Mouse (Mus musculus) ovary, postnatal 36 days (tissue): ENCODE measurements around the gene Mks1.
"Not testable (repeated sequence)": the region's sequence is repeated elsewhere in the genome, so short reads cannot be mapped to it uniquely, and the experiment has no call there.

Experiments
- DNase-seq: peaks from one replicate; pipeline ENCODE4 v3.0.0; 2022; ENCODE audit warnings: low spot score, mixed read lengths

Gene Mks1

DNA sequence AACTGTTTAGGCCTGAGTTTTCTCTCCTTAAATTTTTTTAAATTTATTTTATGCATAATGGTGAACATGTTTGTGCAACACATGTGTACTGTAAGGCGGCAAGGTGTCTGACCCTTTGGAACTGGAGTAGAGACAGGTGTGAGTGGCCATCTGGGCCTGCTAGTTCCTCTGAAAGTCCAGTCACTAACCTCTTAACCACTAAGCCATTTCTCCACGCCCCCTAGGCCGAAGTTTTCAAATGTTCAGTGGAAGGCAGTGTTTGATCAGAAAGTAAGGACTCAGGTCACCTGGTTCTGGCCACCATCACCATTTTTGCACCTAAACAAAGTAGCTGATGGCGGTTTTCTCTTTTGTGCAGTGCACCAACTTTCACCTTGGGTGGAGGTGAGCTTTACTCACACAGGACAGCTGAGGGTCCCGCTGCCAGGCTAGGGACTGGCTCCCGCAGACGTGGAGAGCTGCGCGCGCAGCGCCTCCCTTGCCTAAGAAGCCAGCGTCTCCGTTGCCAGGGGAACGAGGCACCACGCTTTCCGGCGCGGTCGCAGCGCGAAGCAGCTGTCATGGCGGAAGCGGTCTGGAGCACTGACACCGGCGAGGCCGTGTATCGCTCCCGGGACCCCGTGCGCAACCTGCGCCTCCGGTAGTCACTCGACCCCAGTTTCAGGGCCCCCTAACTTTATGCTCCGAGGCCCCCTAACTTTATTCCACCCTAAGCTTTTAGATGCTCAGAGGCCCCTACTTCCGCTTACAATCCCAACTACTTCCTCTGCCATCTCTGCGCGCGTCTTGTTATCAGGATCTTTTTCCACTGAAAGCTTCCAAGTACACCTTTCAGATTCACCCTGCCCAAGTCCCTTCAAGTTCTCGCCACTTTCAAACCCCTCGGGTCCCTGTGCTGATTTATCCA, at the start of gene Mks1:
Gene Mks1 (plus strand): TSS at position 526 of the 907 bp plus-strand sequence.
- DNase-seq, result peak; percentile 88

DNA sequence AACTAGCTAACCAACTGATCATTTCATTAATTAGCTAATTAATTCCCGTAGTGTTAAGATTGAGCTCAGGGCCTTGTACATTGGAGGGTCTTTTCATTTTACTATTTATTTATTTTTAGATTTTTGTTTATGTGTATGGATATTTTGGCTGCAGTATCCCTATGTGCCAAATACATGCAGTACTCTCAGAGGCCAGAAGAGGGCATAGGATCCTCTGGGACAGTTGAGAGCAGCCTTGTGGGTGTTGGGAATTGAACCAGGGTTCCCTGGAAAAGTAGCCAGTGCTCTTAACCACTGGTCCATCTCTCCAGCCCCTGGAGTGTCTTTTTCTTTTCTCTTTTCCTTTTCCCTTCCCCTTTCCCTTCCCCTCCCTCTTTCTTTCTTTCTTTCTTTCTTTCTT, 47.6 kb upstream of the Mks1 start:
- no peak for DNase-seq

DNA sequence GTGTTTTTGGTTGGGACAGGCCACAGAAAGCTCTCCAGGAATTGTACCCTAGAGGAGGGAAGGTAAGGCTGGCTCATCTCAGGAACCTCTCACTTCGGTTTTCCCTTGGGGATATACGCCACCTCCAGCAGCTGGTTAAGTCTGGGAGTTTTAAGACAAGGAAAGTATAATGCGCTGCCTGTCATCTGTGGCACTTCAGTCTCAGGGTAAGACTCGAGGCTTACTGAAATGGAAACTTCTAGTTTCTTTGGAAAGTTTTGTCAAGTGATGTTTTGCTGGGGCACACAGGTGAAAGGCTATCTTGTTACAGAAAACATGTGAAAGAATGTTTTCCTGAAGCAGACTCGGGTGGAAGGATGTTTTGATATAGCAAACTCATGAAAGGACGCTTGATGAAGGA, 45.6 kb upstream of the Mks1 start:
- DNase-seq, result no peak

DNA sequence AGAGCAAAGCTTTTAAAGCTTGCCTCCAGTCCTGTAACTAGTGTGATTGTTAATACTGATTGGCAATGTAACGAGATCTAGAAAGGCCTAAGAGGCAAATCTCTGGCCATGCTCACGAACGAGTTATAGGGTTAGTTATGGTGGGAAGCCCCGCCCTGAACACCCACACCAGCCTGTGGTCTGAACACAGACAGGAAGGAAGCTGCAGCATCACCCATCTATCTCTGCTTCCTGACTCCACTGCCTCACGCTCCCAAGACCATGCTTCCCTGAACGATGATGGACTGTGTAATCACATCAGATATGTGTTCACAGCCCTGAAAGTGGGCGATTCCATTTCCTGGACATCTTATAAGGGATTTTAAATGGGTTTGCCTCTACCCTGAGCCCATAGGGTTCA, 44.8 kb upstream of the Mks1 start:
- DNase-seq, result no peak

DNA sequence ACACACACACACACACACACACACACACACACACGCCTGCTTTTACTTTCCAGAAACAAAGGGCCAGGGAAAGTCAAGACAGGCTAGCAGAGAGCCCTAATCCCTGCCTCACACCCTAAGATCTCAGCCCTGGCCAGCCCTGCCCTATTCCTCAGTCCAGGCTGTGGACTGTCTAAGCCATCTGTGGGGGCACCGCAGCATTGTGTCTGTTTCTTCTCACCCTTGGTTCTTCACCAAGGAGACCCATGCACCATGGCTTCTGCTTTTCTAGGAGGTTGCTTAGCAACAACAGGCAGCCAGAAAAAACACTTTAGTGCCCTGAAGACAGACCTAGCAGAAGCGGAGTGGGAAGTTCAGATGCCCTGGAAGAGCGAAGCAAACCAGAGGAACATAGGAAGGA, 41.6 kb upstream of the Mks1 start:
- DNase-seq, result no peak

DNA sequence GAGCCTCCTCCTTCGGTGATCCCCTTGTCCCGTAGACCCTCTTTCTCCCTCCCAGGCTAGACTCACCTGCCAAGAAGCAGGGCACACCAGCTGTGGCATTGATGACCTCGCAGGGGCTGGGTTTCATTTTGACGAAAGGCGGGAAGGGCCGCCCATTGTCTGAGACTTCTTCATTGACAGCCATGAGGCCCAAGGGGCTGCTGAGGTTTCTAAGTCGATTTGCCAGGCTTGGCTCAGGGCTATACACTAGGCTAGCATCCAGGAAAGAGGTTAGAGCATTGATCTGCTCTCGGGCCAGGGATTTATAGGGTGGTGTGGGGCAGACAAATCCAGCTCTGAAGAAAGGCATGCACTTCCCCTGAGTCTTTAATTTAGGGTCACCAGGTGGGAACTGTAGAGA, 38.2 kb upstream of the Mks1 start:
- no peak for DNase-seq

DNA sequence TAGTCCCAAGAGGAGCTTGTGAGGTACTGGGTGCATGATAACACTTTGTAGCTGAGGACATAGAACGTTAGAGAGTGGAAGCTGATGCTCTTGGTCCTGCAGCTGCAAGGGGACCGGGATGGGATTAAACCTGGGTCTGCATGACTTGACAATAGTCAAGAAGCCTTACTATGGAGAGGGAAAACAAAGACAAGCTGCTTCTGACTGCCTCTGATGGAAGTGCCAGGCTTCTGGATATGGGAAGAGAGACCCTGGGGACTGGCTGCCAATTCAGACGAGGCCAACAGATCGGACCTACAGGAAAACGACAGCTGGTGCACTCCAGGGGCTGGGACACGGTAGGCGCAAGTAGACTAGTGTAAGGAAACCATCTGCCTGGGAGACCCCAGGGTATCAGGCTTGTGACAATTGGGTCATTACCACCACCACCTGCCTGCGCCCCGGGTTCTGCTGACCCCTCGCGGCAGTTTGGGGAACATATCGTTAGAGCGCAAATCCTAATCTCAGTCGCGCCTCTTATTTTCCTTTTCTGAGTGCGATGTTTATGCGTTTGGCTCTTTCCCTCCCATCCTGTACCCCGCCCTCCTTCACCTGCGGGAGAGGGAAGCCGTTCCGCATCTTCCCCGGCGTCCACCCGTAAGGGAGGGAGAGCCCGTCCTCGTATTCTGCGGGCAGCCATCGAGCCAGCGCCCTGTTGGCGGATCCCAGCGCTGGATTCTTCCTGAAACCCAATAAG, 36.1 kb upstream of the Mks1 start:
- DNase-seq, result peak; percentile 31

DNA sequence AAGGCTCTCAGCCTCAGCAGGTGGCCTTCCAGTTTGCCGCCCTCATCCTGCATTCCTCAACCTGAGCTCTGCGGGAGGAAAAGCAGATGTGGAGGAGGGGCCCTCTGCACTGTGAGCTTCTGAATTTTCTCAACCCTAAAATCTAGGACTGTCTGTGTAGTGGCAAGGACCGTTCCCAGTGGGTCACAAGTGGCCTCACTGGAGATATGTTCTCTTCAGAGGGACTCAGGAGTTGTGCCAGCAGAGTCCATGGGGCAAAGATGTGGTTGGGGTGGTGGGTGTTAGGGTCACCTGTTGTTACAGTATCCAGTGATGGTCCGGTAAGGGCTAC, 35.6 kb upstream of the Mks1 start:
- DNase-seq, result no peak

DNA sequence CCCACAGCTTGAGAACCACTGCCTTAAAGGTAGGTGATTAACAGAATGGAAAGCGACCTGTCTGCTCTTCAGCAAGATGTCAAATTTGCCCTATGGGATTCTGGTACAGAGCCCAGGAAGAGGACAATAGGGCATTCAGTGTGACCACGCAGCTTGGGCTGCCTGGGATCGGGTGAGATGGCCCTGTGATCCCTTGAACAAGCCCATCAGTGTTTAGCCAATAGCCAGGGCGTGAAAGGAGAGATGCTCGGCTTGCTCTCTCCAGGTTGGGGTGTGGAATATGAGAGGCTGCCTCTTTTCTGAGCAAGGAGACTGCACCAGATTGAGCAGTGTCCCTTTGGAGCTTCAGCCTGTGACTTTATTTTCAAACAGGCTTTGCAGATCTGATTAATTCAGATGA, 31.5 kb upstream of the Mks1 start:
- no peak for DNase-seq

DNA sequence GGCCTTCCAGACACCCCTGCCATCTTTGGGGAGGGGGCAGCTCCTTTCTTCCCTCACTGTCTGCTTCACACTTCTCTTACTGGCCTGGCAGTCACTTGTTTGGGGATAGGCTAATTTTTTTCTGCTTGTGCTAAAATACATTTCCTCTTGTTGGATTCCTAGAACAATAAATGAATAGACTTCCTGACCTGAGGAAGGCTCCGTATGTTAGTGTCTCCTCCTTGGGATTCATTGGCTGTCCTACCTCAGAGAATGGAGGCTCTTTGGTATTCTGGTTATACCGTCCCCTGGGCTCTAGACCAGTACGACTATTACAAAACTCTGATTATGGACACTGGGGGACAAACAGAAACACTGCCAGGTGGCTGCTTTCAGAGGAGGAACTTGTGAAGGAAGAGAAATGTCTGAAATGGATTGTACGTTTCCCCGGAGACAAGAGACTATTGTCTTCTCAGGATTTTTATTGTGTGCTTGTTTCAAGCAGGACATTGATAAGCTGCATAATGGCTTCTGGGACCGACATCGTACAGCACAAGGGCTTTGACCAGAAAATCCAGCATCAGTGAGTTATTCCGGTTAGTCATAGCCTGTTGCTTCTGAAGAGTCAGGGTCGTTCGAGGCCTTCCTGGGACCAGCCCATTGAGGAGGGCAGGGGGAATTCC, 24.6 kb upstream of the Mks1 start, which contains the start of gene Lpo:
Gene Lpo (minus strand): TSS at position 51 of the 662 bp plus-strand sequence.
- DNase-seq, result no peak

DNA sequence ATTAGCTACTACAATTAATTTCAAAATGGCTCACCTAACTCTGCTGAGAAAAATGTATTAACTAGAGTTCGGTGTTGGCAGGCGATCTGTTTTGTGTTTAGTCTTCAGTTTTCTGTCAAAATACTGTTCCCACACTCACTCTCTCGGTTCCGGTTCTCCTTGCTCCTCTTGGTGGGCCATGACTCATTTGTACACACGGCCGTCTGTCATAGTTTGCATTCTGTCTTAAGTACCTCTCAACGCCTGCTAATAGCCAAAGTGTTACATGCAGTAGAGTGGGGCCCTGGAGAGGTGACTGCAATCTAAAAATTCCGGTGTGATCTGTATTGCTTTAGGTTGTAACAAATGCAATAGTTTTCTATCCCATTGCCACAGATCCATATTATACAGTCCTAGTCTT, 12.3 kb upstream of the Mks1 start:
- DNase-seq, result no peak

DNA sequence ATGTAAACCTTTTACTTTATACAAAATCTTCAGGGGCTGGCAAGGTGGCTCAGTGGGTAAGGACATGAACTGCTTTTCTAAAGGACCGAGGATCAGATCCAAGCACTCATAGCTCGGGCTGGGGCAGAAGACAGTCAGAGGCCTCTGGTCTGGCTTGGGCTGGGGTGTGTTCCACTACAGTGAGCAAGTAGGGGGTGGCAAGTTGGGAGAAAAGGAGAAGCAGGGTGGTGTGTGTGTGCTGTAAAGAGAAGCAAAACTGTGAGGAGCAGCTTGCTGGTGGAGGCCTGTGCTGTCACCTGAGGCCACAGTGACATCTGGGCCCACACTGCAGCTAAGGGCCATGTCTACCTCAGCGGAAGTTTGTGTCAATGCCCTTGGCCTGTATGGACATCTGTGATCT, 11.6 kb upstream of the Mks1 start:
- DNase-seq, result no peak

DNA sequence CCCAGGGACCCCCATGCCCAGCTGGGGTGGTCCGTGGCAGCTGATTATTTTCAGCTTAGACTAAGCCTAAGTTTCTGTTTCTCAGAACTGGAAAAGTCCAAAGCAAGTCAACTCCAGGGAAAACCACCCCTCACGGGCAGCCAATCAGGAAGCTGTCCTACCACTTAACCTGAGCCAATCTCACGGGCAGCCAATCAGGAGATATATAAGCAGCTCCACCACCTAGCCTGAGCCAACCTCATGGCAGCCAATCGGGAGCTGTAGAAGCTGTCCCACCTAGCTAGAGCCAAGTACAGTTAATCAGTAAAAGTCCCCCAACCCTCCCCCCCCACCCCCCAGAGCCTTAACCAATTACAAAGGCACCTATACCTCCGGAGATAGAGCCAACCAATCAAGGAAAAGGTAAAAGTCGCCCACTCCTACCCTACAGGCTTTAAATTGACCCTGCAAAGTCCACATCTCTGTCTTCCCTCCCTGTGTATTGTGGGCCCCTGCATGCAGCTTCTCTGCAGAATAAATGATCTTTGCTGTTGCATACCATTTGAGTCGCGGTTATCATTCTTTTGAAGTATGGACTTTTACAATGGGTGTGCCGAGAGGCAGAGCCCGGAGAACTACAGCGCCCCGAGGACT, 5.9 kb upstream of the Mks1 start:
- no peak for DNase-seq

DNA sequence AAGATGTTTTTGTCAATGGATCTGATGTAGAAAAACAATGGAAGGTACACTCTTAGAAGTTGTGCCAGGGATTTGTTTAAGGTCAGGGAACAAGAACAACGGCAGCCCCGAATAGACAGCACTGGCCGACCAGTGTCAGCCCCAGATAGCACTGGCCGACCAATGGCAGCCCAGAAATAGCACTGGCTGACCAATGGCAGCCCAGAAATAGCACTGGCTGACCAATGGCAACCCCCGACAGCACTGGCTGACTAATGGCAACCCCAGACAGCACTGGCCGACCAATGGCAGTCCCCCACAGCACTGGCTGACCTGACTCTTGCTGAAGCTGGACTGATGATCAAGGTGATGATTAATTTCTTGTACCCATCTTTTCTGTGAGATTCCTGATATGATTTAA, 5.1 kb upstream of the Mks1 start:
- DNase-seq, result no peak

DNA sequence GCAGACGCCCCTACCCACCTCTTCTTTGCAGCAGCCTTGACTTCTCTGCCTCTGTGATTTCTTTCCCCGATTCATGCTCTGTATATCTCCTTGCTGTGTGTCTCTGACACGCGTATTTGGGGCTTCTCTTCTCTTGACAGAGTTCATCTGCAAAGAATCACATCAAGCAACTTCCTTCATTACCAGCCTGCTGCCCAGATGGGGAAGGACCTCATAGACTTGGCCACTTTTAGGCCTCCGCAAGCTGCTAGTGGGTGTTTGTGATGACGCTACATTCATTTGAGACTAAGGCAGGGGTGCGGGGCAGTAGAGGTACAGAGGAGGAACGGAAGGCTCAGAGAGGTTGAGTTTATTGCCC, 561 bp downstream of the Mks1 start:
- no peak for DNase-seq

DNA sequence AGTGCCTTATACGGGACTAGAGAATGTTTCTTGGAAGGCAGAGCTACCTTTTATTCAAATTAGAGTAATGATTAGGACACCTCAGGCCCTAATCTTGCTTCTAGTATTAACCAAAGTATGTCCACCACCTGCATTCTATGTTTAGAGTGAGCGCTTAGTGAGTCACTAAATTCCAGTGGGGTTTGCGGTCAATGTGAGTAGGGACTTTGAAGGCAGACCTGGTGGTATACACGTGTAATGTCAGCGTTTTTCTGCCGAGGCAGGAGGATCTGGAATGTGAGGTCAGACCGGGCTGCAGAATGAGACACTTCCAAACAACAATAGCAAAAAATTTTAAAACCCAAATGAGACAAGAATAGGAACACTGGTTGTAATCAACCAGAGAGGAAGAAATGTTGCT, 1.5 kb downstream of the Mks1 start:
- no peak for DNase-seq

DNA sequence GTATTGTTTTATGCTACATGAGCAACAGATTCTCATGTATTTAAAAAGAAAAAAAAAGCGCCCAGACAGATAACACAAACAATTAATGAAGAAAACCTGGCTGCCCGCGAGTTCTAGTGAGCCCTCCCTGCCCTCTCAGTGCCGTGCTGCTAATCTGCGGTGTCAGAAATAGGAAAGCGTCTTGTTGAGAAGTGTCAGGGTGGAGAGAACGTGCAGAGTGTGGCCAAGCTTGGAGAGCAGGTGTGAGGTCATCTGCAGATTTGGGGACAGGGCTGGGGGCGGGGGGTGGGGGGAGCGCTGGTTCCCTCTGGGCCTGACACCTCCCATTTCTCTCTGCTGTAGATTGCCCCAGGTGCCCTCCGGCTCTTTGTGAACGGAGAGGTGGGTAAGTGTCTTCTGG, 6.3 kb downstream of the Mks1 start:
- DNase-seq, result no peak

DNA sequence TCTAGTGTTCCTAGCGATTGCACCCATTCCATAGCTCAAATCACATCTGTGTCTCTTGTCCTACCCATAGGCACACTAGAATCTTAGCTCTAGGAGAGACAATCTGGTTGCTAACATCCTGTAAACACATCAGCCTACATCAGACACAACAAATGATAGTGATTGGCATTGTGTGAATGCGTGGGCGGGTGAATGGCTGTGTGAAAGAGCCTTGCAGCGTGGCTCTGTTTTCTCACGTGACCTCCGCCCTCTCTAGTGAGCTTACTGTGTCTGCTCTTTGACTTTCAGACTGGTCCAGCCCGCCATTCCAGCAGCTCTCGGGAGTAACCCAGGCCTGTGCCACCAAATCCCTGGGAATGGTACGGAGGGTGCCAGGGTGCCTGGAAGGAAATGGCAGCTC, 7.4 kb downstream of the Mks1 start:
- no peak for DNase-seq

DNA sequence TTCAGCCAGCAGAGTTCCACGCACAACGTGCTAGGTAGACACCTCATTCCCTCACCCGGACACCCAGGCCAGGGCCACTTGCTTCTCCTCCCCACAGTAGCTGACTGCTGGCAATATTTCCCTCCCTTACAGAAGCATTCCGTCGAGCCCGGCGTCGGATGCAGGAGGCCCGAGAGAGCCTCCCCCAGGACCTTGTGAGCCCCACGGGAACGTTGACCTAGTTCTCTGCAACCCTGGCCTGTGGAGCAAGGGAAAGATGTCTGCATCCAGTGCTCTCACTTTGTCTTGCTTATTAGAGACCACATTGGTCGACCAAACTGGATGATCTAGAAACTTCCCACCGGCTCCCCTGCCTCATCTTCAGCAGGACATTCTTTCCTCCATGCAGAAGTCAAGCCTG, 9.8 kb downstream of the Mks1 start:
- DNase-seq, result no peak

DNA sequence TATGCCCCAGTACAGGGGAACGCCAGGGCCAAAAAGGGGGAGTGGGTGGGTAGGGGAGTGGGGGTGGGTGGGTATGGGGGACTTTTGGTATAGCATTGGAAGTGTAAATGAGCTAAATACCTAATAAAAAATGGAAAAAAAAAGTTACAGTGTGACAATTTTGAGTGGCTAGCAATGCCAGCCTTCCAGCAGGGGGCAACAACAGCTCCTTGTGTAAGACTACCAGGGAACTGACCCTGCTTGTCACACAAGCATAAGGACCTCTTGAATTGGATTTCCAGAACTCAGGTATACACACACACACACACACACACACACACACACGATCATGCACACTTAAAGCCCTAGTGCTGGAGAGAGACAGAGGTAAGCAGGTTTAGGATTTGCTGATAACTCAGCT, 13.9 kb downstream of the Mks1 start:
- not testable (repeated sequence) for DNase-seq

DNA sequence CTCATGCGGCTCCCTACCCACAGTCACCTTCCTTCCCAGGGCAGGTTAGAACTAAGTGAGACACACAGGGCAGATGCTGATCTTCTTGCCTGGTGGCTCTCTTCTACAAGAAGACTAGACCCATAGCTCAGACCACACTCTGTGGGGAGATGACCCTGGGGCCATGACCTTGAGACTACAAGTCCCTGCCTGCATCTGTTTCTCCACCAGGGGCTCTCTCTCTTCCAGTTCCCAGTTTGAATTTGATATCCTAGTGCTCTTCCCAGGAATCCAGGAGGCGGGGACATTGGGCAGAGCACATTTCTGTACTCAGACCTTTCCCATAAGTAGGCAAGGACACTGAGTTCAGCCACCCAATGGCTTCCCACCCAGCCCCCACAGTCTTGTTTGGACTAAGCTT, 17.1 kb downstream of the Mks1 start:
- no peak for DNase-seq

DNA sequence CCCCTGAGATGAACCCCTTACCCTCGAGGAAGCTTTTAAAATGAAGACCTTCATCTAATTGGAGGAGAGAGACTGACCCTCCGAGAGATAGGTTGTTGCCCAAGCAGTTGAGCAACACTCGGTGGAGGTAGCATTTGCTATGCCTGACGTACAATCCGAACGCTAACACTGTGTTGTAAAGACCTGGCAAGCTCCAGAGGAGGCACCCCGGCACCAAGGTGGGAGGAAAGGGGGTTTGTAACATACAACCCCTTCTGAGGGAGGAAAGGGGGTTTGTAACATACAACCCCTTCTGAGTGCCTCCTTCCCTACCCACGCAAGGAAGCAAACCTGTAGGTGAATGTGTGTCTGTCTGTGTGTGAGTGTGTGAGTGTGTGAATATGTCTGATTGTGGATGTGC, 18.8 kb downstream of the Mks1 start:
- no peak for DNase-seq

DNA sequence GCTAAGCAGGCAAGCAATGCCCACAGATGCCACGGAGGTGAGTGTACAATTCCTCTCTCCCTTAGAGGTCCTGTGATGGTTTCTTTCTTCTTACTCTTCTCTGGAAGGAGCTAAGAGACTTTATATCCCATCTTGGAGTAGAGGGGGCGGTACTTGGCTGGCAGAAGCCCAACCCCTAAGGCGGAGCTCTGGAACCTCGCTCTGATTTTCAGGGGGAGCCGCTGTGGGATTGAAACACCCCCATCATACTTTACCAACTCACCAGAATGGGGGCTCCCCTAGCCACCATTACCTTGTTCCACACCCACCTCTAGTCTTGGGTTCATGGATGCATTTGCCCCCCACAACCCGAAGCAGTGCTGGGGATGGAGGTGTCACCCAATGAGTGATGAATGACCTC, 22.4 kb downstream of the Mks1 start, which contains the start of gene Epx:
Gene Epx (minus strand): TSS at position 101 of the 400 bp plus-strand sequence.
- no peak for DNase-seq
